Mouse (Mus musculus): ENCODE measurements at regions not wholly inside any gene's neighbourhood (a gene's known extent, or its start where the extent isn't known, plus 50 kb on each side); places are given as distances from the start of the nearest gene placed in this dataset.
"Not testable (repeated sequence)": the region's sequence is repeated elsewhere in the genome, so short reads cannot be mapped to it uniquely, and the experiment has no call there.

DNA sequence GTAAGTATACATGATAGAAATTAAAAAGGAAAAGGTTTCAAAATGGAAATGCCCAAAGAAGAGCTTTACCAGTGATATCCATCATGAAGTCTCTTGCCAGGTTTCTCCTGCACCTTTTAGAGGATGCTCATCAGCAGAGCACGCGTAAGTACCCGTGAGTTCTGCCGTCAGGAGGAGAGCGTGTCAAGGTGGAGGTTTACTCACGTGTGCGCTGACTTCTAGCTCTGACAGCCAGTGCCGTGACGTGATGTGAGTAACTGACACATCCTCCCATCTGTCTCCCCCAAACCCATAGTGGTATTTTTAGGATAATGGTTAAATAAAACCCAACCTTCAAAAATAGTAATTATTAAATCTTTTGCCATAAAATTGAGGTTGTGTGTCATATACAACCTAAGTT is 55.3 kb downstream of the Adra2a start:
- DNase-seq (ENCODE audit: low spot score in 2 of 2): no peak

DNA sequence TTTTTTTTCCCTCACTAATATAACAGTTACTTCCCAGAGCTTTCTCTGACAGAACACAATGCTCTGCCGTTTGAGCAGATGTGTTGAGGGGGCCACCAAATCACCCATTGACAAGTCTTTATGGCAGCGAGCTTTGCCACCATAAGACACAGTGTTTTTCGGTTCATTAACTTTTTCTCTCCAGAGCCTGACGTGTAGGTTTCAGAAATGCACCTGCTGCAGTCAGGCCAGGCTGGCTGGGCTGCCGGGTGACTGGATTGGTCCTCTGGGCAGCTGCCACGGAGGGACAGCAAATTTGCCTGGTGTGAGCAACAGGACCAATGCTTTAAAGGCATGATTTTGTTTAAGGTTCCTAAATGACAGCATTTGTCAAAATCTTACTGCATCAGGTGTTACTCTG is 55.8 kb downstream of the Adra2a start:
- no peak for DNase-seq (ENCODE audit: low spot score in 2 of 2)

DNA sequence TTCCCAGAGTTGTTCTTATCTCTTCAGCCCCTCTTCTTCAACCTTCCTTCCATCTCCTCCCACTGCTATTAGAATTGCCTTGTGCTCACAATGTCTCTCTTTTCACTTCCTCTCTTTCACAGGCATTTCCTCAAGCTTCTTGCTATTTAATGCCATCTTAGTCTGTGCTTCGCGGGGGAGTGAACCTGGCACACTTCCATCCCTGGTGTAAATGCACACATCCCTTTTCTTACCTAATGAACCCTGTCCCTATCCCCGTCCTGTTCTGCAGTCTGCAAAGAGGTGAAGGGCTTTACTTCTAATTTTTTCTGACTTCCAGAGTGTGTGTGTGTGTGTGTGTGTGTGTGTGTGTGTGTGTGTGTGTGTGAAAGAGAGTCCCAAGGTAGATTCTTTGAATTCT is 62.6 kb downstream of the Adra2a start:
- no peak for DNase-seq (ENCODE audit: low spot score in 2 of 2)

DNA sequence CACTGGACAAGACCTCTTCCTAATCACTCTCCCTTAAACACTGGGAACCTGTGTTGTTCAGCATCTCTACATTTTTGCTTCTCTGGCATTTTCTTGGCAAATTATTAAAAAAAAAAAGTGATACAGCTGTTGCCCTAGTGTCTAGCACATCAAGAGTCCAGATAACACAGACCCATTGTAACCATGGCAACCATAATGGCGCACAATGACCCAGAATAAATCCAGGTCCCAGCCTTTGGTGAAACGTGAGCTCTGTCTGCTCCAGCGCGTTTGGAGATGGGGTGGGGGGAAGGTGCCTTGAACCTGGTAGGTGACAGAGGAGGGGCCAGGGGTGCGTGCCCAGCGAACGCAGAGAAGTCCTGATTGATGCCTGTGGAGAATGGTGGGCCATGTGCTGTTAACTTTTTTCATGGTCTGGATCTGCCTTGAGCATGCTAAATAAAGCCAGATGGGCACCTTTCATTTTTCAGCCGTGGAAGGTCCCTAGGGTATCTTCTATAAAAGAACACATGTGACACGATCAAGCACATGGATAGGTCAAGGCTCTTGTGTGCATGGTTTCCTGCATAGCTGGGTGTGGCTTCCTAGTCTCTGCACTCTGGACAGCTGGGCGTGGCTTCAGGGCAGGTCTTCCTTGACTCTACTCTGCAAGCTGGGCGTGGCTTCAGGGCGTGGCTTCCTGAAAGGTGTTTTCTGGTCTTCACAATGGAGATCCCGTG is 63.3 kb downstream of the Adra2a start:
- DNase-seq (ENCODE audit: low spot score in 2 of 2): no peak

DNA sequence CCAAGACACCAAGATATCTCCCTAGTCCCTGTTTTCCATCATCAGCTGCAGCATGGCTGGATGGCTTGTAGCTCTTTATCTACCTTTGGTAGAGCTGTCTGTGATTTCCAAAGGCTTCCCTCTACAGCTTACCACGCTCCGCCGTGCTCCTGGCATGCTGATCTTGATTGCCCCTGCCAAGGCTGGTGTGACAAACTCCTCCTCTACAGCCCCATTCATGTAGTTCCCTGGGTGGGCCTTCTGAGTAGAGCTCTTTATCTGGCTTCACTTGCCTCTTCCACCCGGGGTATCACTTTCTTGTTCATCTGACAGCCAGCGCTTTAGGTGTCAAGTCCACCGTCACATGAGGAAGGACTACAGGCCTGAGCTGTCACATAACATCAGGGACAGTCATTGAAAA is 66.1 kb downstream of the Adra2a start:
- DNase-seq (ENCODE audit: low spot score in 2 of 2): no peak

DNA sequence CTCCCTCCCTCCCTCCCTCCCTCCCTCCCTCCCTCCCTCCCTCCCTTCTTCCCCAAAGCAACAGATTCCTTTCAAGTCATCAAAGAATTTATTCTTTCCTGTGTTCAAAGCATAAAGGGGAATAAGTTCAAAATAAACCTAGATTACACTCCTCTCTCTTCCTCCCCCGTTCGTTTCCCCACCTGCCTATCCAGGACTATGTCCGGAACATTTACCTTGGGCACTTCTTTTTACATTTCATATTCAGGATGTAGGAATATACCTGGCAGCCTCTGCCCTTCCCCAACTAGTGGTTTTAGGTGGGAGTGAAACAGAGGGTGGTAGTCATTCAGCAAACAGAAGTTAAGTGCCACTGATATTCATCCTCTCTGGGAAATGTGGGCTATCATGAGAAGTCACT is 68.7 kb downstream of the Adra2a start:
- no peak for DNase-seq (ENCODE audit: low spot score in 2 of 2)

DNA sequence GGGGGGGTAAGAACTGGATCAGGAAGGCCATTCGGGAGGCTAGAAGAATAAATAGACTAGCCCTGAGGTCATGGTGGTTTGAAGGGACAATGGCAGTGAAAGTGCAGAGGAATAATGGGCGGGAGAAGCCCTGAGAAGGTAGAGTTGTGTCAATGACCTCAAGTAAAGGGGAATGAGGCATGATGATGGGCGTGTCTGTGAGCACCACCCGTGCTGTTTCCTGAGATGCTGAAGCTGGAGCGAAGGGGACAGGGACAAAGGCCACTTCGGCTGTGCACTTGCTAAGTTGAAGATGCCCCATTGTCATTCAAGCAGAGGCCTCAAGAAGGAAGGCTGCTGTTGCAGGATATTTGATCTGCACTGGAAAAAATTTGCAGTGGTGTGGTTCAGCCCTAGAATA is 69.5 kb downstream of the Adra2a start:
- DNase-seq (ENCODE audit: low spot score in 2 of 2): no peak

DNA sequence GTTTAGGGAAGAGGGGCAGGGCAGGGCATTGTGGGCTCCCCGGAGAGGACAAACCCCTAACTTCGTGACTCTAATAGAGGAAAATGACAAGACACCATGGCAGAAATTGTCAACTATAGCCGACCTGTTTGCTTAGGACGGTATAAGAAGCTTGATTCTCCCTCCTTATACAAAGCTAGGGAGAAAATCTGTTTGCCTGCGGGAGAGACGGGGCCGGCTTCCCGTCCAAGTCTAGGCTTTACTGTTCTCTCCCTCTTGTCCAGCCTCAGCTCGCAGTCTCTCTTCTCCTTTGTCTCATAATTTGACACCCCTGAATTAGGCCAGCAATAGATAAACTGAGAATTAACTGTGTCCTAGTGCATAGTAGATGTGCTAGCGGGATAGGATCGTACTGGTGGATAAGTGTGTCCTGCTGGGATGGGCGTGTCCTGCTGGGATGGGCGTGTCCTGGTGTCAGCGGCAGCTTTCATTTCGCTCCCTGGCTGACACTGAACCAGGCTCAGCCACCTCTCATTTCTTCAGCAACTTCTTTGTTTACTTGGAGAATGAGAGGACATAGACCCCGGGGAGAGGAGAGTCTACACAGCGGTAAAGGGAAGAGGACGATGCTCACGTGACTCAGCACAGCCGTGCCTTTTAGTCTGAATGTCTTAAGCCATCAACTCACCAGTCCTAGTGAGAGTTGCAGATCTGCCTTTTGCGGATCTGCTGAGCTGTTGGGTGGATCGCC is 70.8 kb downstream of the Adra2a start:
- DNase-seq (ENCODE audit: low spot score in 2 of 2): peak; percentile 22 to 27

DNA sequence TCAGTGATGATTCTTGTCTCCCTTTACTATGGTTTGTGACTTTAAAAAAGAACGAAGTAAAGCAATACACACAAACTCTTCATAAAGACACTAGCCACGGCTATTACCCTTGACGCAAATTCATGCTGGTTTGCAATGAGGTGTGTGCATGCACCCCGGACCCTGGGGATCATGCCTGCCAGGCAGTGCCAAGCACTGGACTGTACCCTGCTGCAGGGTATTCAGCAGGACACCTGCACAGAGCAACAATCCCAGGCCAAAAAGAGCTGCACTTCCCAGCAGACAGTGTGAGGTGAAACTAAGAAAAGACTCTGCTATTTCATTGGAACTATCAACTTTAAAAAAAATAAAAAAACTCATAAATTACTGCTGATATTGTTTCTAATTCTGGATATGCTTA is 71.4 kb downstream of the Adra2a start:
- no peak for DNase-seq (ENCODE audit: low spot score in 2 of 2)

DNA sequence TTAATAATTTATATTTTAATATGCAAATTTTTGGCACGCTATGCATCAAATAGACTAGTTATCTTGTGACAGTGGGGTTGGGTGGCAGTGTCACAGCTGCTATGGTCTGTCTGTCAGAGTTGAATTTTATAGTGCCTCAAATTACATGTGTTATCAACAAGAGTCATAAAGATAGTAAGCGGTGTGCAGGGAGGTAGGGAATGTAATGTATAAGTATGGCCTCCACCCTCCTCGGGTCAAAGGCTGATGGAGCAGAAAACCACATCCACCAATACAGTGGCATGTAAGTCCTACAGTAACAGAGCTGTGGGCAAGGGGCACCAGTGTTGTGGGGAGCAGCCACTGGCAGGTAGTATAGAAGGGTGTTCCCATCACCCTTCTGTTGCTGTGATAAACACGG is 72.9 kb downstream of the Adra2a start:
- DNase-seq (ENCODE audit: low spot score in 2 of 2): no peak

DNA sequence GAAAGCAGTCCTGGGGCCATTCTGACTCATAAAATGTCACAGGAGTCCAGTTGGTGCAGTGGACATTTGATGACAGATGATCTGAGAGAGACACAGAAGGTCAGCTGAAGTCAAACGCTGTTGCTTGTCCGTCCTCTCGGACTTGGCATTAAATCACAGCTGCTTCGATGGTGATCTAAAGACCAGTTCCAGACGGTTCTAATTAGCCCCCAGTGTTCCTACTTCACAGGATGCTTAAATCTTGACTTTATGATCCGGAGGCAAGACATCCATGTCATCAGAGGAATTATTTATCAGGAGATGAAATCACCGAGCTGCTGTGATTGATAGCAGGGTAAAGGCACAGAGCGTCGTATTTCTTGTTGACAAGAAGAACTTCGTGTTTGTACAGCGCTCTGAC is 73.7 kb downstream of the Adra2a start:
- DNase-seq (ENCODE audit: low spot score in 2 of 2): no peak

DNA sequence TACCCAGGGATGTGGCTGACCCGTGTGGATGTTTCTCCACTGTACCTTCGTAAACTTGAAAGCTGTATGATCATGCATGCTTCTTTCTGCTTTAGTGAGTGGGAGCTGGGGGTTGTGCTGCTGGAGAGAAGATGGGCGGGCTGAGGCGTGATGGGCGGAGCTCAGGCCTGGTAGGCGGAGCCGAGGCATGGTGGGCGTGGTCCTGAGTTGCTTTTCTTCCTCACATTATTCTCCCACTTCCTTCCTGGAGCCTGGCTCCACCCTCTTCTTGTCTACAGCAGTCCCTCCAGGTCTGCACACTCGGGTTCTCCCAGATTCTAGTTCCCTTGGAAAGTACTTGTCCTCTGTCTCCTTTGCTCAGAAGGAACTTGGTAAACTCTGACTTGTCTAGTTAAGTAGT is 79.6 kb downstream of the Adra2a start:
- no peak for DNase-seq (ENCODE audit: low spot score in 2 of 2)

DNA sequence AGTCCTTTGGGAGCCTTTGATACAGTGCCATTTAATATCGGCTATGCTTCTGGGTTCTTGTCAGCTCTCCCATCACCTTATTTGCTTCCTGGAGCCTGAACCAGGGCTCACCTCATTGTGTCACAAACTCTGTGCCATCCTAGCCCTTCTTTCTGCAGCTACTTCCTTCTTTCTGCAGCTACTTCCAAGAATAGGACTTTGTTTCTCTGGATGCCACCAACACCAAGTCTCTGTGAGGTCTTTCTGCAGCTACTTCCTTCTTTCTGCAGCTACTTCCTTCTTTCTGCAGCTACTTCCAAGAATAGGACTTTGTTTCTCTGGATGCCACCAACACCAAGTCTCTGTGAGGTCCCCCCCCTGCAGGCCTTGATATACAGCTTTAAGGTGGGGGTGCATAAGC is 107.8 kb downstream of the Adra2a start:
- DNase-seq (ENCODE audit: low spot score in 2 of 2): not testable (repeated sequence)

DNA sequence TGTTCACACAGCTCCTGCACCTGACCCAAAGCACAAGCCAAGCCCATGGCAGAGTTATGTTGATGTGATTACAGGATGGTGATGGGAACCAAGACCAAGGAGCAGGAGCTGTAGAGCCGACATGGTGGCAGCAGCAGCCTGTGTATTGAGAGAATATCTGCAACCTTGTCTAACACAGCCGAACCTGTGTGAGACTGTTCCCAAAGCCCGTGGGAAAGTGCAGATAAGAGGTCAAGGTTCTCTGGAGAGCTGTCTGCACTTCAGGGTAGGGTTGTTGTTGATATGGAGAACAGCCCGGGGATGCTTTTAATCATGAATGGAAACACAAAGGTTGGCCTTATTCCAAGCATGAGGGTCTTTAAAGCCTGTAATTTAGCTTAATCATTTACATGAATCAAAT is 110.4 kb downstream of the Adra2a start:
- DNase-seq (ENCODE audit: low spot score in 2 of 2): no peak

DNA sequence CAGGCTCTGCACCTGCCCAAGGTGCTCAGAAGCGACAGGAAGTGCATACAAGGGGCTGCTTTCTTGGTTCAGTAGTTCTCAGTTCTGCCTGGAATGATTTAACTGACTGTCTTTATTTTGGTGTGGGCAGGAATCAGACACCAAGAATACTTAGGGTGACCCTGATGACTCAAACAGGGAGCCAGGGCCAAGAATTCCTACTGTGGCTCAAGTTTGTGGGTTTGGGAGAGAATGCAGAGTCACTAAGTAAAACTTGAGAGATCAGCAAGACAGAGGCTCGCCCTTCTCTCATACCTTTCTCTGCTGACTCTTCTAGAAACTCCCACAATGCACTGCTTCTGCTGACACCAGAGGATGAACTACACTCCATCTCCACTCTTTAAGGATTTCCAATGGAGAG is 126.4 kb downstream of the Adra2a start:
- no peak for DNase-seq (ENCODE audit: low spot score in 2 of 2)

DNA sequence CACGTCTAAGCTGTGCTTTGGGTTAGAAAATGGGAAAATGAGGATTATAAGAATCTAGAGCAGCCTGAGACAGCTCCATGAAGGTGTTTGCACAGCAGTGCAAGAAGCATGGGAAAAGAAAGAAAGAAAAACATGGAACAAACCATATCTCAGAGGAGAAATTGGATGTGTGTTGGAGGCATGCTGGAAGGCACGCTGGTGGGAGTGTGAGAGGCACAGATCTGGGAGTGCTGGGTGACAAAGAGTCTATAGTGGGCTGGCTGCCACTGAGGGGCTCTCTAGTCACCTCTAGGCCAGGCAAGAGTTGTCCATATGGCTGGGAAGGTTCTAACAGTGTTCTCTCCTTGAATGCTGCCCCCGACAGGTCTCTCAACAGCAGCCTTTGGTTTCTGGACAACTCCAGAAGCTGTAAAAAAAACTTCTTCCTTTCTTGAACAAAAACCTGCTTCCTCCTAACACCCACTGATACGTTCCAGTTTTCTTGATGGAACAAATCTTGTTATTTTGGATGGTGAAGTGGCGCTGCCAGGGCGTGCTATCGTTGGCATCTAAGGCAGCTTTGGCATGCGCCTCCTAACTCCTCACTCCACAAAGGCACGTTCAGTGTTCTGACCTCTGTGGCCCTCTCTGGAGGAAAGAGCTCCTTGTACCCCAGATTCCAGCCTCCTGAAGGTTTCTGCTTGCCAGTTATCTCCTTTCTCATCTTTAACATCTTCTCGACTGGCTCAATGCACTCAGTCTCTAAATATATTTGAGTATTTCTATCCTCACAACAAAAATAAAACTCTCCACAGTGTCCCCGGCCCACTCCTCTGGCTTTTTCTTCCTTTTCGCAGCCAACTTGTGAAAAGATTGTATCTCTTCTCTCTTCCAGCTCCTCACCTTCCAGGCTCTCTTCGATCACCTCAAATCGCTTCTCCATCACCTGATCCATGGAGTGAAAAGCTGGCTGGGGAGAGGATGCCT is 130.4 kb downstream of the Adra2a start:
- DNase-seq (ENCODE audit: low spot score in 2 of 2): no peak

DNA sequence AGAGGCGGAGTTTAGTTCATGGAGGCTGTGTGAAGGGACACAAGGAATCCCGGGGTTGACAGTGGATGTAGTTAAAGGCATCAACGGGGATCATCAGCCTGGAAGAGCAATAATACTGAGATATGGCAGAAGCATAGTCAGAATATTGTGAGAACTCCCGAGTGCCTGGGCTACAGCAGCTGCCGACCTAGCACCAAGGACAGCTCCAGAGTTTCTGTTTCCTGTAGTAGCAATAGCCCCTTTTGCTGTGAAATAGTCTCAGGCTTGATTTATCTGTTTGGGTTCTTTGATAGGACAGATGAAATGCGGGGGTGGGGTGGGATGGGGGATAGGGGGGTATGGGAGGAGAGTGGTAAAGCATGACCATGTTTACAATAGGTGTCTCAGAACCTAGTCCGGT is 131.8 kb downstream of the Adra2a start:
- no peak for DNase-seq (ENCODE audit: low spot score in 2 of 2)

DNA sequence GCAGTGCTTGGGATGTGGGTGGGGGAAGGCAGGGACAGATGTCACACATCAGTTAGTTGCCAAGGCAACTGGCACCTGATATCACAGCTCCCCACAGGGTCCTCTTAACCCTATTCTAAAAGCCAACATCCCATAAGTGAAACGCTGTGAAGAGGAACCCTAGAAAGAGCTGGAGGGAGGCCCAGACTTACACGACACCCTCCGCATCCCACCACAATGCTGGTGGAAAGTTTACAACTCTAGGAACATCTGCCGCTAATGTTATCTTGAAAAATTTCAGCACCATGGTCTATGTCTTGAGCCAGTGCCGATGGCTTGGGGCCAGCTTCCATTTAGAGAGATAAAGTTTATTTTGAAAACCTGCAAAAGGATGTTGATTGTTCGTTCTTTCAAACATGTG is 133.5 kb downstream of the Adra2a start:
- no peak for DNase-seq (ENCODE audit: low spot score in 2 of 2)

DNA sequence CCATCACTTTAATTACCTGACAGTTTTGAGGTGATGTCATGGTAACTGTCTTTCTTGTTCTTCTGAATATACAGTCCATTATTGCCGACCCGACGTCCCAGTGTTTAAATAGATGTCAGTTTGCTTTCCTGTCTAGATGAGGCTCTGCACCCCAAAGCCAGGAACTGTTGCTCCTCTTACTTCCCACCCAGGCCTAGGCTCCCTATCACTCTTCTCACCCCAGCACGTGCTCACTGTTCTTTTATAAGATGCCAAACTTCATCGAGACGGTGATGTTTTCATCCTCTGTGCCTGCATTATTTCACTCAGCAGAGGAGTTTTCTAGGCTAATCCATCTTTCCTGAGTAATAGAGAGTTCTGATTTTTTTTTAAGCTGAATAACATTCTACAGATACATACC is 156.5 kb downstream of the Adra2a start:
- DNase-seq (ENCODE audit: low spot score in 2 of 2): no peak

DNA sequence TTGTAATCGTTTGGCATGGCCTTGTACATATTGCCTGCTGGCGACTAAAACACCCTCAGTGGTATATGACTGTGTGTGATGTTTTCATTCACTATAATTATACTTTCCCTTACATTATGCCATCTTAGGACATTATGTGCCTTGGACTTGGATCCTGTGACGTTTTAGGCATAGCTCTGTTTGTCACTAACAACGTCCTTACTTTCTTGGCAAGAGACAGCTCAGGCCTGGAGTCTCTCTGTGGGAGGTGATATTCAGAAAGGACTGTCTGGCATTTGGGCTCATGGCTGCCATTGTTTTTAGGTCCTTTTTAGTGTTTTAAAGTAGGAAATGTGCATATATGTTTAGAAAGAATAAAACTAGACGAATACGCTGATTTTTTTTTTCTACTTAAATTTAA is 158.5 kb downstream of the Adra2a start:
- DNase-seq (ENCODE audit: low spot score in 2 of 2): no peak

DNA sequence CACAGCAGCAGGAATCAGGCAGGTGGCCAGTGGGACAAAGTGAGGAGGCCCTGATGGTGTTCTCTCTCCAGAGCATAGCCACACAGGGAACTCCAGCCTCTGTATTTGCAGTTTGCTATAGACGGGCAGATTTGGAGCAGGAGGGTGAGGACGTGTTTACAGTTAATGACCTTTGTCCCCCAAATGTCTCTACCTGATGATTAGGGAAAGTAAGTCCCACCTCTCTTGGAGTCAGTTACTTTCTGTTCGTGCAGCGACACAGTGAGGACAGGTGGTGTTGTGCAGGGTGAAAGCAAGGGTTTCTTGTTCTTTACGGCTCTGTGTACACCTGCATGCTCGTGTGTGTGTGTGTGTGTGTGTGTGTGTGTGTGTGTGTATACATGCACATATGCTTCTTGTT is 162.9 kb downstream of the Adra2a start:
- DNase-seq (ENCODE audit: low spot score in 2 of 2): no peak

DNA sequence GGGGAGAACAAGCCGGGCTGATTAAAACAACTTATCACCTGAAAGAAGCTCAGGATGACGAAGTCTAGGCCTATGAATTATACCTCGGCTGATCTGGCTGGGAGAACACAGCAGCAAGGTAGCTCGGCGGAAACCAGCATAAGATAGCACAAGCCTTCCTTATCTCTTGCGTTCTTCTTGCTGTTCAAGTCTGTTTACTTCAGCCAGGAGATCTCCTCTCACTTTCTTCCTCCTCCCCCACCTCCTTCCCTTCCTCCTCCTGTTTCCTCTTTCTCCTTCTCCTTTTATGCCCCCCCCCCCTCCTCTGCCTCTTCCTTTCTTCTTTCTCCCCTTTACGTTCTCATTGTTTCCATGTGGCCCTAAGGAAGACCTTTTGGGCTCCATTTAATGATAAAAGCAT is 168.2 kb downstream of the Adra2a start:
- no peak for DNase-seq (ENCODE audit: low spot score in 2 of 2)

Data from layer of hippocampus, postnatal 10 days (tissue).